Mouse (Mus musculus): Measurements from ENCODE around the gene Gatad2a. TPM values are rescaled to one million over a fixed set of nuclear protein-coding genes. Genes with fewer than 3 reads are reported as not detected.
A peak's percentile ranks its signal among the peaks of the same experiment; 100 is the strongest.

Gatad2a gene
- total RNA-seq, 2 experiments from 2014 or later, result 54.0 to 75.1 TPM

DNA sequence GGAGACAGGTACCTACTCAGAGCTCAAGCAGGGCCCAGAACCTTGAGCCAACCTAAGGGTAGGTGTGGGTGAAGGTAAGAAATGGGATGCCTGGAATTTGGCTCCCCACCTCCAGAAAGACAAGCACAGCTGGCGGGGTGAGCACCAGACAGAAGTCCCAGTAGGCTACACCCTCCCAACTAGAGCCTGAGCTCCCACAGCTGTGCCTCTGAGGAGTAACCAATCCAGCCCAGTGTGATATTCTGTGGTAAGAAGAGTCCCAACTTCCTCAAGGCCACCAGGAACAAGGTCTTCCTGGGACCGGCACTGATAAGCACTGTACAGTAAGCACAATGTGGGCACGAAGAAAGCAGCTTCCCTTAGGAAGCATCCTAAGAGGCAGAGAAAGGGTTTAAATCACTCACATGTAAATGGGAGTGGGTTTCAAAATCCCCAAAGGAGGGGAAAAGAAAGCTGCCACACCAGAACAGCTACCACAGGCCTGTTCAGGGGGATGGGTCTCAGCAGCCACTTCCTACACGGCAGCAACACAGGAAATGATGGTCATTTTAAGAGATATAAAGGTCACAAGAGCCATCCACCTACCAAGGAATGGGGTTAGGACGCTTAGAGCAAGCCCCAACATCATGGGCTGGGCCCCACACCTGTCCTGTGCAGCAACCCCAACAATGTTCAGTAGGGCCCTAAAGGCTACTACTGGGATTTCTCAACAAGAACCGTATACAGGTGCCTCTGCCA is 57.8 kb downstream of the Gatad2a start:
- ATAC-seq (replicated peaks; ENCODE audit: poor library complexity), result peak; percentile 47; the same call in 1 of the 2 replicates

DNA sequence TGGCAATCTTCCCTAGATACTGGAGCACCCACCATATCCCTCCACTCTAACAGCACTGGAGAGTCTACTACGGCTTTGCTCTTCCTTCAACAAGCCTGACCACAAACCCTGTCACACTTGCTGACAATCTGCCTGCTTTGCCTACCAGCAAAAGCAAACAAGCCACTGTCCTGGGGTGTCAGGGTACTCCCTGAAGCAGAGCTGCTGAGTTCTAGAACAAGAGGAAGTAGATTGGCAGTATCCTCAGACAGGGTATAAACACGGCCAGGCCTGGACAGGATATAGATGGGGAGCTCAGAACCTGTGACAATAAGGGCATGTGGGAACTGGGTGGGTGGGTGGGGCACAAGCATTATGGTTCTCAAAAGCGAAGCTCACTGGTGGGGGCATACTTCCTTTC is 58.7 kb downstream of the Gatad2a start:
- no peak for ATAC-seq (replicated peaks; ENCODE audit: poor library complexity)

DNA sequence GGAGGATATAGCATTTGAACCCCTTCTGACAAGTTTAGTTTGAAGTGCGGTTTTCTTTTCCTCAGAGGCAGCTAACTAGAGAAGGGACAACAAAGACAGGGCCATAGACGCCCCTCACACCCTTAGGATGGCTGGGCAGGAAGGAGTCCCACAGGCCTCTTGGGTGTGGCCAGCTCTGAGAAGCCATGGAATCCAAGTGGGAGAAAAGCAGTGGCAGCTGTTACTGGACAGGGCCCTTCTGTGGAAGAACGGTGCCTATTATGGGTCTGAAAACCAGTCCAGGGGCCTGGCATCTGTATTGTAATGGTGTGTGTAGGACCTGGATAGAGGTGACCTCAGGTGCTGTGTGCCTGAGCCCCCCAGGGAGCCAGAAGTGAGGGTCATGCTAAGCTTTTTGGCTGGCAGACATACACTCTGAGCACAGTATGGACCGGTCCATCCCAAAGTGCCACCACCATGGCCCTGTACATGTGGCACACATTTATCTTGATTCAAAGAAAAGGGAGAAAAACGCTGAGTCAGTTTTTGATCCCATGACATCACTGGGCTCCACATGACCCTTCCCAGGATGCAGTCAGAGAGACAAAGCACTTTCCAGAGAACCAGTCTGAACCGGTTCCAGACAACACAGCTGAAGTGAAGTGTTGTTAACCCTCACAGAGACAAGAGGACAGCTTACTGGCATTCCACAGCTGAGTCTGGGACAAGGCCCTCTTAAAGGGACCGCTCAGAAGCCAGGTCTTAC is 60.0 kb downstream of the Gatad2a start:
- no peak for ATAC-seq (replicated peaks; ENCODE audit: poor library complexity)

DNA sequence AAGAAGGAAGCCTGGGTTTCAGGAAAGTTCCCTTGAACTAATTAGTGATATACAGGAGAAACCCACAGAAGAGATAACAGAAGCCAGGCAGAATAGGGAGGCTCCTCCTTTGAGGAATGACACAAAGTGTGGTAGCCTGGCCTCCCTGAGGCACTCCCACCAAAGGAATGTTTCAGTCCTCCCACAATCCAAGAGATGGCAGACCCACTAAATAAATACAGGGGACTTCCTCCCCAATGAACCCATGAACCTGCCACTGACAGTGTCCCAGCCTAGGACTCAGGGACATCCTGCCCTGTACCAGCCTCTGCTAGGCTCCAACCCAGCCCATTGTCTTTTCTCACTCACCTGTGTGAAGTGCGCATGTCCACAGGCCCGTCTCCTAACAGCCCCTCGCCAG is 60.8 kb downstream of the Gatad2a start:
- ATAC-seq (replicated peaks; ENCODE audit: poor library complexity), result no peak

DNA sequence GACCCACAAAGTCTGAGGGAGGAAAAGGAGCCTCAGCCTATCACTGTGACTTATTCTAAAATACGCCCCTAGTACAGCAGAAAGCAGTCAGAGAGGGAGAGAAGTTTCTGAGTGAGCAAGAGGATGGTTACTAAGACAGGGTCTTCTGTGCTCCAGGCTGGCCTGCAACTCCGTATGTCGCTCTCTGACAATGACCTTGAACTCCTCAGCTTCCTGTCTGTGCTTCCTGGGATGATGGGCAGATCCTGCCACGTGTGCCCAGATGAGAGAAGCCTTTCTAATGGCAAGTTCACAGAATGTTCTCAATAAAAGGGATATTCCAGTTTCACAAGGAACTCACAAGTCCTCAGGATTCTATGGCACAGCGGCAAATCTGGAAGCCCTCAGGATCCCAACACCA is 61.6 kb downstream of the Gatad2a start:
- ATAC-seq (replicated peaks; ENCODE audit: poor library complexity), result no peak

DNA sequence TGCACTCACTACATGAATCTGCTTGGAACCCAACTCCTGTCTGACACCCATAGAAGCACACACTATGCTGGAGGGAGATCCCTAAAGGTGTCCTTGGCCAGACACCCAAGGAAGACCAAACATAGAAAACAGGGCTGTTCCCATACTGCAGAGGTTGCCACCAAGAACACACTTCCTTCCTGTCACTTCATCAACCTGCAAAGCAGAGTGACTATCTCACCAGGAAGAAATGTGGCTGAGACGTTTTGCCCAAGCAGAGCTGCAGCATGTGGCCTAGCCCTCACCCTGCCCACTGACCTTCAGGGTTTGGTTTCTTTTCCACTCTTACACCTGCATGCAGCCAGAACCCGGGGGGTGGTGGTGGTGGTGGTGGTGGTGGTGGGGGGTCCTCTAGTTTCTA is 62.4 kb downstream of the Gatad2a start:
- ATAC-seq (replicated peaks; ENCODE audit: poor library complexity), result no peak

DNA sequence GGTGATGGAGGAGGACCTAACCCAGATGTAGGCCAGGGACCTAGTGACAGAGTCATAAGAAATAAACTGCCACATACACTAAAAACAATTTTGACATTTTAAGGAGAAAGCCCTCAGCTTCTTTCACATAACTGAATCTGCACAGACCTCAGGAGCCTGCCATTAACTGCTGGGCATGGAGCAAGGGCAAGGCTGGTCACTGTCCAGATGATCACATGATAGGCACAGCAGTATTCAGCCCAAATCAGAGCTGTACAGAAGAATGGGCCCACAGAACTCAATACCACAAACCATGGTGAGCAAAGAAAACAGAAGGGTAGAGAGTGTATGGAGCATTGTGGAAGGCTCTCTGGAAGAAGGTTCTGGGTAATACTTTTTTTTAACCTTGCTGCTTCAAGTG is 69.3 kb downstream of the Gatad2a start:
- ATAC-seq (replicated peaks; ENCODE audit: poor library complexity), result no peak

DNA sequence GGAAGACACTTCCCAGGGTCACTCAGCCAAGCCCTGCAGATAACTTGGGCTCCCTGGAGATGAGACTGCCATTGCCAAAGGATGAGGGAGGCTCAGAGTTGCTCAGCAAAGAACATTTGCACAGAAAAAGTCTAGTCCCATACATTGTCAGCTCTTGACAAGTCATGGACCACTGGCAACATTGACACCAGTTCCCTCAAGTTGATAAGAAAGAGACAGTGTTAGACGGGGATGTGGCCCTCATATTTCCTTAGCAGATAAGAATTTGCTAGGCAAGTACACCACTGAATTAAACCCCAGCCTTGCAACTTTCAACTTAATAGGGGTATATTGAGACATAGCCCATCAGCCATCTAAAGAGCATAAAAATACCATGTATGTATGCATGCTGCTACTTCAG is 72.2 kb downstream of the Gatad2a start:
- no peak for ATAC-seq (replicated peaks; ENCODE audit: poor library complexity)

DNA sequence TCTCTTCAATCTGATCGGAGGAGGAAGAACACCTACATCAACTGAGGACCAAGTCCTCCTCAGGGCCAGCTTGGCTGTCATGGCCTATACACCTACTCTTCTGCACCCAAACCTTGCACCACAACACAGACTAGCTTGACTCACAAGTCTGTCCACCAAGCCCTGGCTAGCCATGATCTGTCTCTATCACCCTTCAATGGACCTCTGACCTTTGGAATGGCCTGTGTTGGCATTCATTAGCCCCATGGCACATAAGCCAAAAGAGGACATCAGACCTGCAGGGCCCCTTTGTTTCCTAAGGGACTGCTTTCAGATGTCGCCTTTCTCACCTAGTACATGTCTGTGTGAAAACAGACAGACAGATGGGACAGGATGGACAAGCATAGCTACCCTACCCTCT is 75.0 kb downstream of the Gatad2a start:
- no peak for ATAC-seq (replicated peaks; ENCODE audit: poor library complexity)

DNA sequence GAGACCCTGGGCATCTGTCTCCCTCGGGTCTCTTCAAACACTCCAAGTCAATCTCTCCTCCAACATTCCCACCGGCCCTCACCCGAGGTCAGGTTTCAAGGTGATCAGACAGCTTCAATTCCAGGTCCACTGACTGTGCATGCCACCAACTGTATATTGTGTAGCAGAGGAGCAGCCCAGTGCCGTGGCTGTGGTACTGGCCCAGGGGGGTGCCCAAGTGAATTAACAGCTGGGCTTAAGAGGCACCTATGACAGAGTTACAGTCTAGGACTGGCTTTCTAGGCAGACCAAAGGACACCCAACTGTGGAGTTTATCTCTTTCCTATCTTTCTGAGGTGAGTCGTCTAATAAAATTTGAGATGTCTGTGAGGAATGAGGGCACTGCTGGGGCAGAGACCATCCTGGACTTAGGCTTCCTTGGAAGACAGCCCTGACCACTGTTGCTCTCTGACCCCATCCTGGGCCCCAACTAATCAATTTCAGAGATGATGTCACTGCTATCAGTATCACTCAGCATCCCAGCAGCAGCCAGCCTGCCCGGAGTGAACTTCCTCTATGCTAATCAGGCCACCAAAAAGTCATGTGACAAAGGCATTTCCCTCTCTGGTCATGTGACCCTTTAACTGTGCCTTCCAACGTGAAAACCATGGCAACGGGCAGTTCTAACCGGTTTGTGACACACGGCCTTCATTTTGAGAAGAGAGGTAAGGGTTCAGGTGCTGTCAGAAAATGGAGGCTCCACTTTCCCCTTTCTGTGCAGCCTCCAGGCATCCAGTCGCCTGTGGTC is 76.1 kb downstream of the Gatad2a start:
- ATAC-seq (replicated peaks; ENCODE audit: poor library complexity), result peak; percentile 63

DNA sequence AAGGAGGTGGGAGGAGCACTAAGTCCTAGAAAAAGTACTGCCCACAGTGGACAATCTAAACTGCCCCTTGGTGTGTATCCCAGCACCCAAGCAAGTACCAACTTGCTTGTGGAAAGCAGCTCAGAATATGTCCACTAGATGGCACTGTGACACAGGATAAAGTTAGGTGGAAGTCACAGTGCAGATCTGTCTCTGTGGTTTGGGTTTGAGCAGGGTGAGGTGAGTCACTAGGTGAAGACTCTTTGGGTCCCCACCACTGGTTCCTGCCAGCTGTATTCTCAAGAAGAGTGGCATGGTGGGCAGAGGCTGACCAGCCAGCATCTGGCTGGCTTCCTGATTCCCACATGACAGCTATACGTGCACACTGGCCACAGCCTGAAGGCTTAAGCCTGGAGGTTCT is 77.2 kb downstream of the Gatad2a start:
- ATAC-seq (replicated peaks; ENCODE audit: poor library complexity), result peak; percentile 84

DNA sequence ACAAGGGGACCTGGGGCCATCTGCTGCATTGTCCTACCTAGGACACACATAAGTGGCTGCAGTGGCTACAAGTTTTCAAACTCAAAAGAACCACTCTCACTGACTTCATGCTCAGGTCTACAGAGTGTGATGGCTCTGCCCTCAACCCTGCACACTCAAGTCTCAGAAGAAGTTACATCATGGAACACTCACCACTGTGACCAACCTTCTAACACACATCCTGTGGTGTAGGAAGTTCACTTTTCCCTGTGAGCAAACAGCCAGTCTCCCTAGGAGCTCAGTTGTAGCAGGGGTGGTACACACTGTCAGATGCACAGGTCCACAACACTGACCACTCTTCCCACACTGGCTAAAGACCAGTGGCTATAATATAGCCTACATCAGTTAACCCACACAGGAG is 77.7 kb downstream of the Gatad2a start:
- ATAC-seq (replicated peaks; ENCODE audit: poor library complexity), result no peak

DNA sequence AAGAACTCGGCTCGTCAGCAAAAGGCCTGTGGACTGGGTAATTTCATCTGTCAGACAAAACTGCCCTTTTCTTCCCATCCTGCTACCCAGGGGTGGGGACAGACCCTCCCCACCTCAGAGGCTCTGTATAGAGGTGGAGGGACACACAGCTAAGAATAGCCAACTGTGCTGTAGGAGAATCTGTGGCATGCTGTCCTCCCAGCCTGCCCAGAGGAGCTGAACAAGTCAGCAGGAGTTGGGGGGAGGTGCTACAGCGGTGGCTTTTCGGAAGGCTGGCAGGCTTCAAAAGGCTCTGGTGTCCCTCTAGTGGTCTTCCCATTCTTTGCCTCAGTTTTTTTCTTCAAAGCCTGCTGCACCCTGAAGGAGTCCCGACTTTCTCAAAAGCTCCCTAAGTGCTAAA is 80.4 kb downstream of the Gatad2a start:
- ATAC-seq (replicated peaks; ENCODE audit: poor library complexity), result no peak

DNA sequence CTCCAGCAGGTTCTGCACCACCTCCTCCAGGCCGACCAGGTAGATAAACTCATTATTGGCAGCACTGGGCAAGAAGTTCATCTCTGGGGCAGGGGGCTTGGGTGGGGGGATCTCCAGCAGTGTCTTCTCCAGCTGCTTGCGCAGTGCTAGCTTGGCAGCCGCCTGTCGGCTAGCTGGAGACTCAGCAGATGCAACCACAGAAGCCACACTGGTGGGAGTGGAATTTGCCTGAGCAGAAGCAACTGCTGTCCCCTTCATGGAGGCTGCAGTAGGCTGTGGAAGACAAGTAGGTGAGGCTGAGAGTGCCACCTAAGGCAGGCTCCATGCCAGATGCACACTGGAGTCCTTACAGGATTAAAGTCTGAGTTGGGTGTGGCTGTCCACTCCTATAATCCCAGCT is 81.7 kb downstream of the Gatad2a start:
- no peak for ATAC-seq (replicated peaks; ENCODE audit: poor library complexity)

DNA sequence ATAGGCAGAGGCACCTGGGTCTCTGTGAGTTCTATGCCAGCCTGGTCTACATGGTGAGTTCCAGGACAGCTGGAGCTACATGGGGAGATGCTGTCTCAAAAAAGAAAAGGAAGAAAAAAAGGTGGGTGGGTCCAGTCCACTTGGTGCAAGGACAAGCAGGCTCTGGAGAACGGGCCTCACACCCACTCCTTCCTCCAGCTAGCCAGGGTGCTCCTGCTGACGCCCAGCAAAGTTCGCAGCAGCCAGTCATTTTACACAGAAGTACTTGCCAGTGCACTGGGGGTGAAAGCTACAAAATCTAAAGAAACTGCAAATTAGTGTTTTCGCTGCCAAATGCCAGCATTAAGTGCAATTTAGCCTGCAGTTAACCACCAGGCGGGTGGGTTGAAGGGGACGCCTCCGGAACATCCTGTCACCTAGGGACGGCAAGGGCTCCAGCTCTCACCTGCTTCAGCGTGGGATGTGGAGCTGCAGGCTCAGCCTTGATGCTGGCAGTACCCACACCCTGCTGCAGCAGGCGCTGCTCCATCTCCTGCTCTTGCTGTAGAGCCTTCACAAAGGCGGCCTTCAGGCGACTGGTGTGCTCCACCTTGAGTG is 83.6 kb downstream of the Gatad2a start:
- ATAC-seq (replicated peaks; ENCODE audit: poor library complexity), result no peak

DNA sequence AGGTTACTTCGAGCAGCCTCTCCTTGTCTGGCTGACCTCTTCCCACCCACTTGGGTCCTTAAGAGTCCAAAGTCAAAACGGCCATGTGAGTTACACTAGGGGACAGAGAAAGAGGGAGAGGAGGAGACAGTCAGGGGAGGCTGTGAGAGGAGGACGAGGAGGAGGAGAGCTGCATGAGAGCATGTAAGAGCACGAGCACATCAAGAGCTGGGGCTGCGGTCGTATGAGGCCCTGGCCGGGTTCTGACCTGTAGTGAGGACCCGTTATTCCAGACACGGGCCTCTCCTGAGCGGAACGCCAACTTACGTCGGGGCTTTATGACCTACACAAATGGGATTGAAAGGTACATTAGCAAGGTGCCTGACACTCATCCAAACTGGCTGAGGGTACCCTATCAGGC is 84.3 kb downstream of the Gatad2a start:
- ATAC-seq (replicated peaks; ENCODE audit: poor library complexity), result no peak

DNA sequence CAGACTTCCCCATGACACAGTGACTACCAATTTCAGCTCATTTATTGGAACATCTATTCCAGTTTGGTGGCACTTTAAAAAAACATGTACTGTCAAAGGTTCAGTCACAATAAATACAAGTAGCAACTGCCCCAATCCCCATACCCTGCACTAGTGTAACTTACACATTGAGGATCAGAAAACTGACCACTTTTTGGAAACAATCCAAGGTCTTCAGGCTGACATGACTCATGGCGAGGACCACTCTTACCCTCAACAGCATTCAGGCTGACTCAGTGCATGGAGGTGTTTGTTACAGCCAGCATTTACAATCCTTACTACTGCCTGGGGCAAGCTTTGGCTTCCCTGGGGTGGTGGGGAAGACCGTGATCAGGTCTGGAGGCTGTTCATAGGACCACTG is 89.1 kb downstream of the Gatad2a start:
- no peak for ATAC-seq (replicated peaks; ENCODE audit: poor library complexity)

DNA sequence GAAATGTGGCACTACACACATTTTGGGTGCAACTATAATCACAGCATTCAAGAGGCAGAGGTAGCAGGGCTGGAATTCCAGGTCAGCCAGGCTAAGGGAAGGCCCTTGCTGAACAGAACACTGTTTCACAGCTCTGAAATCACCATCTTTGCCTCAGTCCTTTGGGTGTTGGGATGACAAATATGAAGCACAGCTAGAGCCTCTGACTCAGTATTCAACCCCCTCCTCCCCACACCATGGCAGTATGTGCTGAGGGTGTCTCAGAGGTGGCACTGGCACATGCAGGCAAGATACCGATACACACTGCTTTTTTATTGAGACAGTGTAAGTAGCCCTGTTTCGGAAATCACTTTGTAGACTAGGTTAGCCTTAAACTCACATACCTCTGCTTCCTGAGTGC is 89.9 kb downstream of the Gatad2a start:
- ATAC-seq (replicated peaks; ENCODE audit: poor library complexity), result no peak

DNA sequence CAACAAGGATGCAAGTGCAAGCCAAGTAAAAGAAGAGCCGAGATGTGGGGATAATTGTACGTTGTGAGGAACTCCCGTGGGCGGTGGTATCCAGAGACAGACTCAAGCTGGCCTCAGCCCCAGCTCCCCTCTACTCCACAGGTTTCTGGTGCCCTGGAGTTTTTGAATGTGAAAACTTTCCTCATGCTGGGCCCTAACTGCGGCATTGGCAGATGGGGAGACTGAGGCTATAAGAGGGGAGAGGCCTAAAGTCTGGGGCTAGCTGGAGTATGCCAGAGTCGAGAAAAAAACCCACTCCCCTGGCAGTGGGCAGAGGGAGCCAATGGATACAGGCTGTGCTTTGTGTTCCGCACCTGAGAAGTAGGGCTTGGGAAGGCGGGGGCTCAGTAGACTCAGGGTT is 92.1 kb downstream of the Gatad2a start:
- no peak for ATAC-seq (replicated peaks; ENCODE audit: poor library complexity)

DNA sequence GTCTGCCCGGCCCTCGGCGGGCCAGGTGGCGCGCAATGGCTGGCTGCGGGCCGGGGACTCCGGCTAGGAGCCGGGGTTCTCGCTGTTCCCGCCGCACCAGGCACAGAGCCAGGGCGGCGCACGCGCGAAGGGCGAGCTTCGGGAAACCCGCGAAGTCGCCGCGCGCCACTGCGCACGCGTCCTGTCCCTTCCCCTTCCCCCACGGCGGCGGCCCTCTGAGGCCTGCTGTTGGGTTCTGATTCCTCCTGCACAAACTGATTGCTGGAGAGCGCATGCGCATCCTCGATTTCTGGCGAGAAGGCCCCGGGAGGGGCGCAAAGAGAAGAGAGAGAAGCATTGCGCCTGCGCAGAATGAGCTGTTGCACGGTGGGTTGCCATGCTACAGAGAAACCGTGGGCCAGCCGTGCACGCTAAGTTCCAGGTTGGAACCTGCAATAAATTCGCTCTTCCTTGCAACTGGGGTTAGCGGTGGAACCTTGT is 93.1 kb downstream of the Gatad2a start:
- peak; percentile 59 for ATAC-seq (replicated peaks; ENCODE audit: poor library complexity)
